Mouse (Mus musculus) heart, adult 2 months (tissue): ENCODE data around the gene Myrfl. TPM values are rescaled to one million over a fixed set of nuclear protein-coding genes. Genes with fewer than 3 reads are reported as not detected.

Source experiments
- DNase-seq, 2 experiments: peaks; one replicate each; pipeline ENCODE4 v3.0.0; 2021
- H3K27ac ChIP-seq: fragments of 200-600 bp; 2 replicates; pipeline ENCODE4 v1.8.1; 2022
- H3K27me3 ChIP-seq: fragments of 200-500 bp; 2 replicates; pipeline ENCODE4 v1.6.1; 2012; ENCODE audit warnings: mild to moderate bottlenecking, low read length, inconsistent platforms, mixed read lengths; ENCODE audit not compliant: control insufficient read depth, insufficient read depth
- H3K36me3 ChIP-seq: fragments of 200-500 bp; 2 replicates; pipeline ENCODE4 v1.6.1; 2012; ENCODE audit warnings: low read length, inconsistent platforms; ENCODE audit not compliant: control insufficient read depth, insufficient read depth
- H3K4me1 ChIP-seq: fragments of 200-500 bp; 2 replicates; pipeline ENCODE4 v1.6.1; 2011; ENCODE audit warnings: low read length; ENCODE audit not compliant: control insufficient read depth, insufficient read depth
- H3K4me3 ChIP-seq: fragments of 200-600 bp; 2 replicates; pipeline ENCODE4 v1.8.1; 2022
- H3K79me2 ChIP-seq: fragments of 200-500 bp; replicated peaks from 2 replicates; pipeline ENCODE4 v1.6.1; 2012; ENCODE audit warnings: mild to moderate bottlenecking, inconsistent platforms, low read length, moderate library complexity, mixed read lengths; ENCODE audit not compliant: control insufficient read depth, insufficient read depth
- H3K9ac ChIP-seq: fragments of 200-500 bp; 2 replicates; pipeline ENCODE4 v1.6.1; 2012; ENCODE audit warnings: low read depth, mild to moderate bottlenecking, control low read depth, inconsistent platforms, low read length, mixed read lengths
- CTCF ChIP-seq: fragments of 200-600 bp; IDR thresholded peaks from 2 replicates; pipeline ENCODE4 v1.8.1; 2022; ENCODE audit warnings: antibody characterized with exemption, mild to moderate bottlenecking, moderate library complexity
- EP300 ChIP-seq: fragments of 200-500 bp; IDR thresholded peaks from 2 replicates; pipeline ENCODE4 v1.6.1; 2011; ENCODE audit warnings: low read depth, low read length, control low read depth; ENCODE audit not compliant: insufficient read depth
- POLR2A ChIP-seq: fragments of 200-500 bp; IDR thresholded peaks from 2 replicates; pipeline ENCODE4 v1.6.1; 2011; ENCODE audit warnings: mild to moderate bottlenecking, low read depth, low read length, control low read depth; ENCODE audit not compliant: insufficient read depth
- WGBS: fragments of 180-500 bp; shearing (Covaris S2); methylation state at CpG from one replicate; pipeline ENCODE4 v1.1.7; 2018; 5-methylcytosine and 5-hydroxymethylcytosine counted together
- intact Hi-C: fragments of 180-260 bp; cut with DNase I; formaldehyde crosslinking; loops from one replicate; pipeline ENCODE4 v1.15.1; 2025
- polyA plus RNA-seq: library from polyadenylated mRNA; depleted of rRNA; stranded (reverse); fragments of >200 nt; gene quantifications from 2 replicates; pipeline ENCODE4 v1.2.3, GENCODE M21; 2012
- total RNA-seq, 2 experiments: library from RNA; stranded (reverse); gene quantifications; 2 replicates each; pipeline ENCODE4 v1.2.3; 2021

Gene Myrfl
- total and polyA plus RNA-seq, 3 experiments = 0.31 to 1.6 (median 1.4) TPM

GRCm38 (mm10) chr10:116883531-116883930, 13.2 kb downstream of the Myrfl start:
- no peak overlapping the region for H3K4me3 ChIP-seq
- WGBS = 70% methylated on average over 5 of the region's 5 CpGs
- intact Hi-C loops = no loop called here

GRCm38 (mm10) chr10:116877436-116877835, 19.3 kb downstream of the Myrfl start:
- Histone ChIP-seq H3K4me1 (no peaks in the 10 kb centered on the region), H3K27ac (no peak overlapping the region), H3K9ac (no peak overlapping the region), H3K36me3 (no peaks in the 10 kb centered on the region), H3K4me3 (no peak overlapping the region), H3K79me2 (no peaks in the 10 kb centered on the region), H3K27me3 (no peaks in the 10 kb centered on the region)
- DNase-seq = no peak
- intact Hi-C loops = no loop called here
- TF ChIP-seq POLR2A = no peak
- no peak for TF ChIP-seq EP300
- no peak for TF ChIP-seq CTCF
- 85% methylated on average over 4 of the region's 4 CpGs for WGBS

More at GRCm38 (mm10) chr10:116883531-116883930, 13.2 kb downstream of the Myrfl start:
- TF ChIP-seq EP300 (no peak), POLR2A (no peak), CTCF (peak; percentile 38)
- no peak overlapping the region for H3K9ac ChIP-seq
- no peak overlapping the region for H3K27ac ChIP-seq
- no peaks in the 10 kb centered on the region for H3K79me2 ChIP-seq
- H3K4me1 ChIP-seq = no peaks in the 10 kb centered on the region
- no peaks in the 10 kb centered on the region for H3K27me3 ChIP-seq
- no peak for DNase-seq
- H3K36me3 ChIP-seq = no peaks in the 10 kb centered on the region

- no peak overlapping the region for H3K27ac ChIP-seq
- H3K36me3 ChIP-seq = no peaks in the 10 kb centered on the region
- no peaks in the 10 kb centered on the region for H3K27me3 ChIP-seq
- H3K4me1 ChIP-seq = no peaks in the 10 kb centered on the region
- TF ChIP-seq CTCF = no peak
- TF ChIP-seq EP300 = no peak
- no peak for TF ChIP-seq POLR2A
- DNase-seq = no peak
- H3K4me3 ChIP-seq = no peak overlapping the region
- H3K9ac ChIP-seq = no peak overlapping the region
- intact Hi-C loops = no loop called here
- H3K79me2 ChIP-seq = no peaks in the 10 kb centered on the region
- 79% methylated on average over 9 of the region's 9 CpGs for WGBS
These were observed 22.2 kb downstream of the Myrfl start for GRCm38 (mm10) chr10:116874490-116874889.

DNA sequence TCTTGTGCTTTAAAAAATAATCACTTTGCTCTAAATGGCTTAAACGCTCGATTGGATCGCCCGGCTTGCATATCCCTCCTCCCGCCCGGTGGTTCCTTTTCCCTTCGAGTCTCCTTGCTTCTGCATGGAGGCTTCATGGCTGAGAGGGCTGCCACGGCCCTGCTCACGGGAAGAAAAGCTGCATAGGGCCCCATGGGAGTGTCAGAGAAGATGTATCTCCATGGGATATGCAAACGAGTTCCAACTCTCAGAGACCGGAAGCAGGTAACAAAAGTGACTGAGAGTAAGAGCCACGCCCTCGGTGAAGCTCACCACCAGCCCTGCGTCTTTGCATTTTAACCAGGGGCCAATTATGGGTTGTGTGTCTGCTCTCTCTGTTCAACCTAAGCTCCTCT, 24.7 kb downstream of the Myrfl start:
- Histone ChIP-seq H3K4me1 (no peaks in the 10 kb centered on the region), H3K4me3 (no peak overlapping the region), H3K27ac (no peak overlapping the region), H3K79me2 (no peaks in the 10 kb centered on the region), H3K36me3 (no peaks in the 10 kb centered on the region), H3K9ac (no peak overlapping the region), H3K27me3 (no peaks in the 10 kb centered on the region)
- DNase-seq = no peak
- 75% methylated on average over 14 of the region's 14 CpGs for WGBS
- TF ChIP-seq EP300 = no peak
- intact Hi-C loops = no loop called here

- no peaks in the 10 kb centered on the region for H3K36me3 ChIP-seq
- no peak overlapping the region for H3K9ac ChIP-seq
- H3K27me3 ChIP-seq = no peaks in the 10 kb centered on the region
- no peaks in the 10 kb centered on the region for H3K79me2 ChIP-seq
- WGBS = 72% methylated on average over 12 of the region's 12 CpGs
- no peak for TF ChIP-seq POLR2A
- TF ChIP-seq CTCF = no peak
- no peak for TF ChIP-seq EP300
- no peak overlapping the region for H3K4me3 ChIP-seq
- no peak for DNase-seq
- H3K4me1 ChIP-seq = no peaks in the 10 kb centered on the region
- intact Hi-C loops = no loop called here
- no peak overlapping the region for H3K27ac ChIP-seq
These were observed 25.2 kb downstream of the Myrfl start for GRCm38 (mm10) chr10:116871329-116872015.

- WGBS = 87% methylated on average over 6 of the region's 6 CpGs
These were observed 25.9 kb downstream of the Myrfl start for GRCm38 (mm10) chr10:116870819-116871218.

More at GRCm38 (mm10) chr10:116870819-116871218, 25.9 kb downstream of the Myrfl start:
- no peak overlapping the region for H3K9ac ChIP-seq
- no peak overlapping the region for H3K4me3 ChIP-seq
- H3K4me1 ChIP-seq = no peaks in the 10 kb centered on the region
- H3K79me2 ChIP-seq = no peaks in the 10 kb centered on the region
- no peak for DNase-seq
- intact Hi-C loops = no loop called here
- H3K36me3 ChIP-seq = no peaks in the 10 kb centered on the region
- no peaks in the 10 kb centered on the region for H3K27me3 ChIP-seq
- no peak overlapping the region for H3K27ac ChIP-seq
- TF ChIP-seq POLR2A = no peak
- TF ChIP-seq EP300 = no peak
- no peak for TF ChIP-seq CTCF
